Mouse (Mus musculus) lung, postnatal 0 days (tissue): ENCODE measurements at regions not wholly inside any gene's neighbourhood (a gene's known extent, or its start where the extent isn't known, plus 50 kb on each side); places are given as distances from the start of the nearest gene placed in this dataset.

ENCODE experiments used
- CTCF ChIP-seq: IDR thresholded peaks from 2 replicates; pipeline ENCODE4 v1.5.1; 2016; ENCODE audit warnings: antibody characterized with exemption, mild to moderate bottlenecking
- EP300 ChIP-seq: IDR thresholded peaks from 2 replicates; pipeline ENCODE4 v1.6.1; 2016; ENCODE audit warnings: antibody characterized with exemption, mild to moderate bottlenecking, control low read depth

DNA sequence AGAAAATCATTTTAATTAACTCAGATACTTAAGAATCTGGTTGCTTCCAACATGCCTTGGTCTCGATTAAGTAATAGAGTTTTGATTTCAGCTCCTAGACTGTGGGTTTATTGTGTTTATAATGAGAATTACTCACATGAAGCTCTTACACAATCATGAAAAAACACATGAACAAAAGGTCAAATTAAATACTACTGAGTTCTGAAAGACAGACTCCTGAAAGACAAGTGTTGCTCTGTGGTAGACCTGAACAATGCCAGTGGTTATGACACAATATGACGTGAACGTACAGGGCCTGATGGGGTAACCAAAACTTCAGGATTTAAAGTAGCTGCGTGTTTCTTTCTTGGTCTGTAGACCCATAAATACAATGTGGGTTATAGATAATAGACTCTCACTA lies 394.8 kb downstream of the Adgrl2 start:
- no peak for TF ChIP-seq CTCF
- TF ChIP-seq EP300, result no peak
